Mouse (Mus musculus): ENCODE data around the gene 0610009B22Rik. TPM values are rescaled to one million over a fixed set of nuclear protein-coding genes. Genes with fewer than 3 reads are reported as not detected.
A peak's percentile ranks its signal among the peaks of the same experiment; 100 is the strongest.

The 0610009B22Rik gene
- polyA plus RNA-seq, 1 experiment, result 44.6 TPM

- DNase-seq (ENCODE audit: low read depth), result no peak
- TF ChIP-seq POLR2A (IDR thresholded peaks at IDR 0.05; ENCODE audit: borderline replicate concordance, extremely low read depth, insufficient read depth, insufficient read length, poor library complexity, severe bottlenecking) (no peak), CTCF (IDR thresholded peaks at IDR 0.05; ENCODE audit: borderline replicate concordance, extremely low read depth, insufficient read depth, insufficient read length) (no peak)
Measured at GRCm38 (mm10) chr11:51646245-51646644, 42.4 kb downstream of the 0610009B22Rik start.

DNA sequence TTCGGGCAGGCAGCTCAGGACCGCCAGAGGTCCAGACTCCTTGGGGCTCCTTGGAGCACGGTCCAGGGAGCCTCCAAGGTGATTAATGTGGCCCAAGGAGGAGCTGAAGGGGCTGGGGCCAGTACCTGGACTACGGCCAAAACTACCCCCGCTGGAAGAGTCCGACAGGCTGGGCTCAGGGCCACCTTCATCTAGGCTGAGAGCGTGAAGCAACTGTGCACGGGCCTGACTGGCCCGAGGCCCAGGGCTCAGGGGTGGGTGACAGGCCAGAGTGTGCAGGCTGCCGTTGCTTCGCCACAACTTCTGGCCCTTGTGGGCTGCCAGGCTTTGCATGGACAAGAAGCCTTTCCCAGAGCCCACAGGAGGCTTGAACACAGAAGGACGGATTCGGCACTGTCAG is 43.4 kb downstream of the 0610009B22Rik start:
- no peak for DNase-seq (ENCODE audit: low read depth)
- TF ChIP-seq POLR2A (IDR thresholded peaks at IDR 0.05; ENCODE audit: borderline replicate concordance, extremely low read depth, insufficient read depth, insufficient read length, poor library complexity, severe bottlenecking), result no peak

DNA sequence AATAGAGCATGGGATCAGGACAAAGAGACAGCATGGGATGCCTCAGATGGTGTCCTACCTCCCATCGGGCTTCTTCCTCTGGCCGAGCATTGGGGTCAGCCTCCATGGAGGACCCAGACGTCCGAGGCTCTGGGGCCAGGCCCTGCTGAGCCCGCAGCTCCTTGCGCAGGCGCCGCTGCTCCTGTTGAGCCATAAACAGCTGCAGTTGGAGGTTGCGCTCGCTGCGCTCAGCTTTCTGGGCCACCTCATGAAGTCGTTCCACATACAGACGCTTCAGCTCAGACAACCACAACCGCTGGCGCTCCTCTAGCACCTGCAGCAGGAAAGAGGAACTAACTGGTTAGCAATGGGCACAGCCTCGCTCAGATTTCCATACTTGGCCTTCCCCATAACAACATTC is 44.5 kb downstream of the 0610009B22Rik start:
- TF ChIP-seq CTCF (IDR thresholded peaks at IDR 0.05; ENCODE audit: borderline replicate concordance, extremely low read depth, insufficient read depth, insufficient read length) (no peak), POLR2A (IDR thresholded peaks at IDR 0.05; ENCODE audit: borderline replicate concordance, extremely low read depth, insufficient read depth, insufficient read length, poor library complexity, severe bottlenecking) (no peak)
- DNase-seq (ENCODE audit: low read depth), result no peak

DNA sequence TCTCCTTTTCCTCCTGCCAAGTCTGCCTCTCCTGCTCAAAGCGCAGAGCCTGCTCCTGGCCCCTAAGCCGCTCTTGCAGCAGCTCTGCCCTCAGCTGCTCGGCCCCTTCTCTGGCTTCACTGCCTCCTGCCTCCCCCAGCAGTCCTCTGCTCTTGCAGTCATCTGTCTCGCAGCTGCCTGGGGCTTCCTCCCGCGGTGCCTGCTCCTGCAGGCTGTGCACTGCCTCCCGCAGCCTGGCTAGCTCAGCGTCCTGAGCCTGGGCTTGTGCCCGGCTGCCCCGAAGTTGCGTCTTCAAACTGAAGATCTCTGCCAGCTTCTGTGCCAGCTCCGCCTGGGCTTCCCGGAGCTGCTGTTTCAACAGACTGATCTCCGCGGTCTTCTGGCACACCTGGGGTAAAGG is 44.9 kb downstream of the 0610009B22Rik start:
- TF ChIP-seq POLR2A (IDR thresholded peaks at IDR 0.05; ENCODE audit: borderline replicate concordance, extremely low read depth, insufficient read depth, insufficient read length, poor library complexity, severe bottlenecking), result no peak
- TF ChIP-seq CTCF (IDR thresholded peaks at IDR 0.05; ENCODE audit: borderline replicate concordance, extremely low read depth, insufficient read depth, insufficient read length), result no peak
- no peak for DNase-seq (ENCODE audit: low read depth)

GRCm38 (mm10) chr11:51643202-51643601 is 45.5 kb downstream of the 0610009B22Rik start:
- TF ChIP-seq POLR2A (IDR thresholded peaks at IDR 0.05; ENCODE audit: borderline replicate concordance, extremely low read depth, insufficient read depth, insufficient read length, poor library complexity, severe bottlenecking), result no peak
- TF ChIP-seq CTCF (IDR thresholded peaks at IDR 0.05; ENCODE audit: borderline replicate concordance, extremely low read depth, insufficient read depth, insufficient read length), result no peak
- DNase-seq (ENCODE audit: low read depth), result no peak

DNA sequence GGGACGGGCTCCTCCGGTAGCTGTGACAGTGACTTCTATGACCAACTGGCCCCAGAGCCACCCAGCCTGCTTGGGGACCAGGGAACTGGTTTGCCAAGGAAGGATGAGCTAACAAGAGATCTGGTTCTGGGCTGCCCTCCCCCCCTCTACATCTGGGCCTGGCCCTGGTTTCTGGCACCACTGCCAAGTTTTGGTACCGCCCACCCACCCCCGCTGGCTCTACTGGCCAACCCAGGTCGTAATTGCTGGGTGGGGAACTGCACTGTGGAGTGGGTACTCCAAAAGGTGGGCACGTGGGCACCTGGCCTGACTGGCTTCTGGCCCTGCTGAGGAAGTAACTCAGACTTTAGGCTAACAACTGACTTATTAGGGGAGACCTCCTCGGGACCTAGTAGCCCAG is 47.9 kb downstream of the 0610009B22Rik start:
- no peak for DNase-seq (ENCODE audit: low read depth)
- no peak for TF ChIP-seq CTCF (IDR thresholded peaks at IDR 0.05; ENCODE audit: borderline replicate concordance, extremely low read depth, insufficient read depth, insufficient read length)
- no peak for TF ChIP-seq POLR2A (IDR thresholded peaks at IDR 0.05; ENCODE audit: borderline replicate concordance, extremely low read depth, insufficient read depth, insufficient read length, poor library complexity, severe bottlenecking)

DNA sequence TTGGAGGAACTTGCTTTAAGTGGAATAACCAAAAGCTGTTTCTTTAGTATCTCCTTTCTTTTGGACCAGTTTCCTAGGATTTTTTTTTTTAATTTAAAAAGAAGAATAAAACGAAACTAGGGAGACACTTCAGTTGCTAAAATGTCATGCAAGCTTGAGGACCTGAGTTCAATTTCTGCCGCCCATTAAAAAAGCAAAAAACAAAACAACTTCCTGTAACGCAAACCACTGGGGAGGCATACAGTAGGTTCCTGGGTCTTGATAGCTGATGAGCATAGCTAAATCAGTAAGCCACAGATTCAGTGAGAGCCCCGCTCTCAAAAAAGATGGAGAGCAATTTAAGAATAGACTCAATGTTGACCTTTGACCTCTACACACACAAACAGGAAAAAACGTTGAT is 50.2 kb downstream of the 0610009B22Rik start:
- TF ChIP-seq POLR2A (IDR thresholded peaks at IDR 0.05; ENCODE audit: borderline replicate concordance, extremely low read depth, insufficient read depth, insufficient read length, poor library complexity, severe bottlenecking) (no peak), CTCF (IDR thresholded peaks at IDR 0.05; ENCODE audit: borderline replicate concordance, extremely low read depth, insufficient read depth, insufficient read length) (no peak)
- no peak for DNase-seq (ENCODE audit: low read depth)

GRCm38 (mm10) chr11:51637971-51638414 is 50.7 kb downstream of the 0610009B22Rik start:
- no peak for TF ChIP-seq CTCF (IDR thresholded peaks at IDR 0.05; ENCODE audit: borderline replicate concordance, extremely low read depth, insufficient read depth, insufficient read length)
- peak; percentile 26 for DNase-seq (ENCODE audit: low read depth)

DNA sequence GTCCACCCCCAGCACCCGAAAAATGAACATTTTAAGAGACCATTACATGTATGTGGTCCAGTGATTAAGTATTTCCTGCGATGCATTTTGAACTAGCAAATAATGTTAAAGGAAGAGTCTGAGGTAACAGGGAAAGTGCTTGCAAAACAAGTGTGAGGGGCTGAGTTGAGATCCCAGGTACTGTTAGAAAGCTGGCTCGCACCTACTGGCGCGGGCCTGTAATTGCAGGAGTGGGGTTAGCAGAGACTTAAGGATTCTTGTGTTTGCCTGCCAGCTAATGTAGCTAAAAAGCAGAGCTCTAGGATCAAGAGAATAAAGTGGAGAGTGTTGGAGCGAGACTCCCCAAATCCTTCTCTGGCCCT is 52.4 kb downstream of the 0610009B22Rik start:
- peak; percentile 88 for DNase-seq (ENCODE audit: low read depth)

DNA sequence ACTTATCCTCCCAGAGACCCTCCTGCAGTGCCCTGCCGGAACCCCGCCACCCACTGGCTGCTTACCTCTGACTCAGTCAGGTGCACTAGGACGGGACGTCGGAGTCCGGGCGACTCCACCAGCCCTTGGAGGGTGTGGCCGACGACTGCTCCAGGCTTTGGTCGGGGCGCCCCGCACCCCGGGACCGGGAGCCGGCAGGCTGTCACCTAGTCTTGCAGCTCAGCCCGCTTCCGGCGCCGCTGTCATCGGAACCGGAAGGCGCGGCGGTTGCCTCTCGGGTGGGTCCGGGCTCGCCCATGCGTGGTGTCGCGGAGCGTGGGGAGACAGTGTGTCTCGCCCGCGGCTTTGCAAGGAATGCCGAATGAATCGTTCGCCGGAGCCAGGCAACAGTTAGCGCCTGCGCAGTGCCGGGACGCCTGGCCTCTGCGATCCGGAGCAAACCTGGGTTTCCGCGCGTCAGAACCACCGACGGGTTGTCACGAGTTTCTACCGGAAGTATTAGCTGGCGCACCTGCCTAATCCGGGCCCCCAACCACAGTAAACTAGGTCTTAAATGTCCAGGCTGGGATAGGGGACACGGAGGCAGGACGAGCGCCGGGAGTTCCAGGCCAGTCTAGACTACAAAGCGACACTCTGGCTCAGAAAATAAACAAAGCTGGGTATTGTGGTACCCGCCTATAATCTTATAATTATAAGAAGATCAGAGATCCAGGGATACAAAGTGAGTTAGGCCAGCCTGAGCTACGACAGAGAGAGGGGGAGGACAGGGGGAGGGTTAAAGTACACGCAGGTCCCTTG is 53.0 kb downstream of the 0610009B22Rik start, which contains the start of gene Rmnd5b:
Gene Rmnd5b, minus strand, starts transcription at position 372 of the 798 bp plus-strand sequence.
- TF ChIP-seq POLR2A (IDR thresholded peaks at IDR 0.05; ENCODE audit: borderline replicate concordance, extremely low read depth, insufficient read depth, insufficient read length, poor library complexity, severe bottlenecking) (peak; percentile 37; the same call in 1 of the 2 replicates), CTCF (IDR thresholded peaks at IDR 0.05; ENCODE audit: borderline replicate concordance, extremely low read depth, insufficient read depth, insufficient read length) (no peak)
- DNase-seq (ENCODE audit: low read depth), result peak; percentile 96

More for the DNA sequence above, 52.4 kb downstream of the 0610009B22Rik start:
- no peak for TF ChIP-seq POLR2A (IDR thresholded peaks at IDR 0.05; ENCODE audit: borderline replicate concordance, extremely low read depth, insufficient read depth, insufficient read length, poor library complexity, severe bottlenecking)
- peak; percentile 68 for TF ChIP-seq CTCF (IDR thresholded peaks at IDR 0.05; ENCODE audit: borderline replicate concordance, extremely low read depth, insufficient read depth, insufficient read length)

Other genes with a start within 250 kb of the 0610009B22Rik start
- 6.6 and 9.3 TPM in 2 replicates for gene Phykpl, start 104.1 kb downstream of the 0610009B22Rik start, polyA plus RNA-seq (2012; rRNA removed)
- gene Hnrnpab, start 82.0 kb downstream of the 0610009B22Rik start, polyA plus RNA-seq (2012; rRNA removed), result 597 and 651 TPM in 2 replicates
- gene Nhp2, start 69.1 kb downstream of the 0610009B22Rik start, polyA plus RNA-seq (2012; rRNA removed), result 69.2 and 78.5 TPM in 2 replicates
- 70.7 and 84.3 TPM in 2 replicates for gene Rmnd5b, start 53.0 kb downstream of the 0610009B22Rik start, polyA plus RNA-seq (2012; rRNA removed)
- 7.5 and 11.2 TPM in 2 replicates for gene N4bp3, start 38.0 kb downstream of the 0610009B22Rik start, polyA plus RNA-seq (2012; rRNA removed)
- 2.1 and 2.3 TPM in 2 replicates for gene D930048N14Rik, start 37.9 kb downstream of the 0610009B22Rik start, polyA plus RNA-seq (2012; rRNA removed)
- gene Sec24a, start 74.8 kb upstream of the 0610009B22Rik start, polyA plus RNA-seq (2012; rRNA removed), result 8.3 and 13.9 TPM in 2 replicates
- gene Sar1b, start 74.8 kb upstream of the 0610009B22Rik start, polyA plus RNA-seq (2012; rRNA removed), result 91.1 and 97.9 TPM in 2 replicates
- gene Jade2, start 168.8 kb upstream of the 0610009B22Rik start, polyA plus RNA-seq (2012; rRNA removed), result 0.93 and 1.1 TPM in 2 replicates

All from brain, embryonic 14.5 days (tissue).